Mouse (Mus musculus) A20 (cell line): Measurements from ENCODE around the gene Fbxo17.

ENCODE experiments used
- DNase-seq: peaks from one replicate; pipeline ENCODE4 v3.0.0-alpha.2; 2011; ENCODE audit warnings: low read depth, low spot score

The Fbxo17 gene

GRCm38 (mm10) chr7:28766910-28767309 lies 50.3 kb downstream of the Fbxo17 start:
- DNase-seq = no peak

GRCm38 (mm10) chr7:28767462-28767965 lies 50.9 kb downstream of the Fbxo17 start, which contains the start of gene Nfkbib:
Gene Nfkbib, minus strand, starts transcription at chr7:28767512.
- no peak for DNase-seq

DNA sequence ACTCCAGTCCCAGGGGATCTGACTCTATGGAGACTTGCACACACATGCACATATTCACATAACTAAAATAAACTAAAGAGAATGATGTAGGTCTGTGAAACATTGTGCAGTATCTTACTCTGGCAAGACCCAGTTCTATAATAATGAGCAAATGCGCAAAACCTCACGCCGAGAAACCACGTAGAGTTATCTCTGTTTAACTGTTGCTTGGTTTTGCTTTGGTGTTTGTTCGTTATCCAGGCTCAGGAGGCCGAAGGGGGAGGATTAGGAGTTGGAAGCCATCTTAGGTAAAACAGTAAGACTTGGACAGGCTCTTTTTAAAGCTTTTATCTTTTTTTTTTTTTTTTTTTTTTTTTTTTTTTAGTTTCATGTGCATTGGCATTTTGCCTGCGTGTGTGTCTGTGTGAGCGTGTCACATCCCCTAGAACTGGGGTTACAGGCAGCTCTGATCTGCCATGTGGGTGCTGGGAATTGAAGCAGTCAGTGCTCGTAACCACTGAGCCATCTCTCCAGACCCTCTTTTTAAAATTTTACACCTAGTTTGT lies 52.9 kb downstream of the Fbxo17 start:
- DNase-seq = no peak

- no peak for DNase-seq
Observed at GRCm38 (mm10) chr7:28770309-28770708, 53.7 kb downstream of the Fbxo17 start.

- no peak for DNase-seq
Observed at GRCm38 (mm10) chr7:28771867-28772266, 55.3 kb downstream of the Fbxo17 start.

DNA sequence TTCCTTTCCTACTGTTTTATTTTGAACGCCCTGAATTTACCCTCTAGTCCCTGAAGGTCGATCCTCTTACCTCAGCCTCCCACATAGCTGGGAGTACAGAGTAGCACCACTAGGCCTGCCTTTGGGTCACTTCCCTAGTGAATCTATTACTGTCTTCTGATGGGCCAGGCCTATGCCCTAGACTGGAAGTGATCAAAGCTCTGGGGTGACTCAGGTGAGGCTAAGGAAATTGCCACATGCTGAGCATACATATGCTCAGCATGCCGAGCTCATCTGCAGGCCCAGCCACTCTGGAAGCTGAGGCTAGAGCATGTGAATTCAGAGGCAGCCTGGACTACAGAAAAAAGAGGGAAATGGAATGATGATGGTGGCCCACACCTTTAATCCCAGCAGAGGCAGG lies 56.6 kb downstream of the Fbxo17 start:
- no peak for DNase-seq

GRCm38 (mm10) chr7:28774164-28774563 lies 57.6 kb downstream of the Fbxo17 start:
- no peak for DNase-seq

- DNase-seq = no peak
Observed at GRCm38 (mm10) chr7:28775129-28775528, 58.5 kb downstream of the Fbxo17 start.

DNA sequence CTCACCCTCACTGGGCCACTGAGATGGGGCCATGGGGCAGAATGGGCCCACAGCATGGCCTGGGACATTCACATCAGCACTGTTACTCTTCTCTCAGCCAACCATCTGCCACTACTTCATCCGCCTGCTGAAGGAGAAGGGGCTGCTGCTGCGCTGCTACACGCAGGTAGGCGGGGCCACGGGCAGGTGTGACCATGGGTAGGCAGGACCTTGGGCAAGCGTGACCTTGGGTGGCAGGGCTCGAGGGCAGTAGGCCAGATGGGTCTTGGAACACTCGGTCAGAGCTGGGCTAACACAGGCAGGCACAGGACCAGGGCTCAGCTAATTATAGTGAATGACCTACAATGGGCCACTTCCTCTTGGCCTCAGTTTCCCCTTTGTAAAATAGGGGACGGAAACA lies 62.2 kb downstream of the Fbxo17 start:
- DNase-seq = no peak

DNA sequence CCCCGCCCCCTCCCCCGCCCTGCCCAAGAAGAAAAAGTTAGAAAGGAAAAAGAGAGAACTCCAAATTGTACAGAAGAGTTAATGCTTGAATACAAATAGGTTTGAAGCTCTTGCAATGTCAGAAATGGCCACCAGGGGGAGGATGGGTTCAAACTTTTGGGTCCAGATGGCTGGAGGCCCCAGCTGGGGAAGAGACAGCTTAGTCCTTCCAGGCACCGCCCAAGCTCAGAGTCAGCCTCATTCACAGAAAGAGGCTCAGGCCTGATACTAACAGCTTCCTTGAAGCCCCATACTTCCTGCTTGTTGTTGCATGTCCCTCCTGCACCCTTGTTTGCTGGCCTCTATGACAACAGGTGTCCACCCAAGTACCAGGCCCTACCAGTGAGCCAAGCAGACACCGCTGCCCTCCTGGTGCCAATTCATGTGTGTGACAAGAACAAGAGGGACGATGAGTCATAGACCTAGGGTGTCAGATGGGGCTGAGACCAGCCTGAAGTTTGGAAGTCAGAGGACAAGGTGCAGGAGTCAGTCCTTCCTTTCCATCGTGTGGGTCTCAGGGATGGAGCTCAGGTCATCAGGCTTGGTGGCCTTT lies 63.6 kb downstream of the Fbxo17 start:
- peak; percentile 87 for DNase-seq

DNA sequence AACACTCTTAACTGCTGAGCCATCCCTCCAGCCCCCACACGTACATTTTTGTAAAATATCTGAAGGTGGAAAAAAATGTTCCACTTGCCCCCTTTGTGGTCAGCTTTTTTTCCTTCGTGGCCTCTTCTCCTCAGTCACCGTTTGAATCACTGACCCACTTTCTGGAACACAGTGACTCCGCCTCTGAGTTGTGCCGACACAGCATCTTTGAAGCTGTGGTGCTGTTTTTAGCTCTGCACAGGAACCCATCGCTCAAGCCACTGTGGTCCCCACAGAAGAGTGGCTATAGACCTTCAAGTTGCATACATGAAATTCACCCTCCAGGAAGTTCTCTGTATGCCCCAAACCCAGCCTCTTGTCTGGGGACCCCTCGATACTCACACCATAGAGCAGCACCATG lies 64.3 kb downstream of the Fbxo17 start:
- DNase-seq = no peak

GRCm38 (mm10) chr7:28781261-28781663 lies 64.7 kb downstream of the Fbxo17 start:
- no peak for DNase-seq

DNA sequence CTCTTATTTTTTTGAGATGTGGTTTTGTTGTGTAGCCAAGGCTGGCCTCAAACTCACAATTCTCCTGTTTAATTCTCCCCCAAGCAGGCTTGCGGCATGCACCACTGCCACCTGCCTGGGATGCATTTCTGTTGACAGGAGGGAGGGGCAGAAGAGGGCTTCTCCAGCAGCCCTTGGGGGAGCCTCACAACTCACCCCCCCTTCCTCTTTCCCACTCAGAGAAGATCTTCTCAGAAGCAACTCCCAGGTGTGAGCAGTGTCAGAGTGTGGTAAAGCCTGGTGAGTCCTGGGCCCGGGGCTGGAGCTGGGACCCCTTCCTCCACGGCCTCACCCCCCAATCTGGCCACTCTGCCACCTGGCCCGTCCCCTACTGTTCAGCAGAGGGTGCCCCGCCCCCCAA lies 68.6 kb downstream of the Fbxo17 start:
- DNase-seq = no peak
